In genomic region chr2:53179876-53180275, GRCm38 (mm10) we compare ENCODE assay signal across 17 mouse cellular contexts.
"Had no signal": no experiment of that assay in that cellular context is flagged by ENCODE, and none has a peak within 500 bp of the region (broad histone marks: within the 10 kb centered on the region; RNA-seq: fewer than 3 reads in every experiment).

No protein-coding gene starts in this region.

- H3K4me1 ChIP-seq: lung, embryonic 15.5 days; neural tube, embryonic 12.5 days; stomach, embryonic 15.5 days had no signal

- H3K9ac ChIP-seq: lung, embryonic 15.5 days; midbrain, embryonic 13.5 days; midbrain, embryonic 15.5 days; neural tube, embryonic 12.5 days; stomach, embryonic 15.5 days had no signal

- H3K9me3 ChIP-seq: lung, embryonic 15.5 days; megakaryocyte, embryonic 14.5 days; midbrain, embryonic 13.5 days; midbrain, embryonic 15.5 days; neural tube, embryonic 12.5 days; stomach, embryonic 15.5 days had no signal

- ATAC-seq: lung, postnatal 0 days; midbrain, embryonic 13.5 days; midbrain, embryonic 15.5 days had no signal

- DNase-seq: lung, adult 2 months; lung, postnatal 14 days; lung, postnatal 36 days; right cerebral cortex, postnatal 14 days; thymus, adult 2 months; thymus, postnatal 25 days; thymus, postnatal 4 days had no signal

- H3K4me3 ChIP-seq: lung, embryonic 15.5 days; megakaryocyte, embryonic 14.5 days; midbrain, embryonic 13.5 days; midbrain, embryonic 15.5 days; neural tube, embryonic 12.5 days; stomach, embryonic 15.5 days had no signal

- H3K4me2 ChIP-seq: lung, embryonic 15.5 days; midbrain, embryonic 11.5 days; midbrain, embryonic 13.5 days; midbrain, embryonic 15.5 days; neural tube, embryonic 12.5 days; stomach, embryonic 15.5 days had no signal

- H3K27me3 ChIP-seq: lung, embryonic 15.5 days; megakaryocyte, embryonic 14.5 days; midbrain, embryonic 13.5 days; midbrain, embryonic 15.5 days; neural tube, embryonic 12.5 days; stomach, embryonic 15.5 days had no signal

- H3K27ac ChIP-seq: lung, embryonic 15.5 days; macrophage; midbrain, embryonic 13.5 days; midbrain, embryonic 15.5 days; neural tube, embryonic 12.5 days; stomach, embryonic 15.5 days; stomach, postnatal 0 days had no signal

- H3K36me3 ChIP-seq: stomach, embryonic 15.5 days had no signal
